Mouse (Mus musculus): ENCODE data around the gene Gm47791. TPM values are rescaled to one million over a fixed set of nuclear protein-coding genes. Genes with fewer than 3 reads are reported as not detected.

Gene Gm47791
- polyA plus RNA-seq, 1 experiment from 2014 or later: not detected

GRCm38 (mm10) chr1:82761454-82762169, 9.4 kb downstream of the Gm47791 start:
- Histone ChIP-seq H3K4me3 (no peak overlapping the region), H3K36me3 (peaks cover 45% of the 10 kb centered on the region), H3K4me2 (no peak overlapping the region), H3K27ac (replicated peaks) (no peak overlapping the region), H3K4me1 (peaks cover 4% of the 10 kb centered on the region), H3K9ac (no peak overlapping the region), H3K9me3 (peaks cover 7% of the 10 kb centered on the region), H3K27me3 (replicated peaks) (no peaks in the 10 kb centered on the region)
- 85% methylated on average over 8 of the region's 8 CpGs for WGBS
- no peak for ATAC-seq (ENCODE audit: extremely low read depth, insufficient number of reproducible peaks, low FRiP score, low TSS enrichment)

GRCm38 (mm10) chr1:82759520-82759919, 11.5 kb downstream of the Gm47791 start:
- Histone ChIP-seq H3K36me3 (peaks cover 64% of the 10 kb centered on the region), H3K9me3 (peaks cover 7% of the 10 kb centered on the region), H3K4me1 (no peaks in the 10 kb centered on the region), H3K4me3 (no peak overlapping the region), H3K4me2 (no peak overlapping the region), H3K27ac (replicated peaks) (no peak overlapping the region), H3K27me3 (replicated peaks) (no peaks in the 10 kb centered on the region), H3K9ac (no peak overlapping the region)
- ATAC-seq (ENCODE audit: extremely low read depth, insufficient number of reproducible peaks, low FRiP score, low TSS enrichment): no peak
- WGBS: 82% methylated on average over 1 of the region's 1 CpGs

GRCm38 (mm10) chr1:82747714-82748452, 23.2 kb downstream of the Gm47791 start:
- Histone ChIP-seq H3K9ac (no peak overlapping the region), H3K4me2 (no peak overlapping the region), H3K4me1 (peaks cover 3% of the 10 kb centered on the region; the same call in 1 of the 2 replicates), H3K27me3 (replicated peaks) (no peaks in the 10 kb centered on the region), H3K36me3 (peaks cover 61% of the 10 kb centered on the region), H3K9me3 (no peaks in the 10 kb centered on the region), H3K27ac (replicated peaks) (no peak overlapping the region), H3K4me3 (no peak overlapping the region)
- ATAC-seq (ENCODE audit: extremely low read depth, insufficient number of reproducible peaks, low FRiP score, low TSS enrichment): no peak
- 85% methylated on average over 2 of the region's 2 CpGs for WGBS

GRCm38 (mm10) chr1:82746408-82746807, 24.6 kb downstream of the Gm47791 start:
- Histone ChIP-seq H3K27me3 (replicated peaks) (no peaks in the 10 kb centered on the region), H3K27ac (replicated peaks) (no peak overlapping the region), H3K9ac (no peak overlapping the region), H3K4me1 (peaks cover 3% of the 10 kb centered on the region; the same call in 1 of the 2 replicates), H3K4me2 (no peak overlapping the region), H3K36me3 (peaks cover 62% of the 10 kb centered on the region), H3K4me3 (no peak overlapping the region), H3K9me3 (no peaks in the 10 kb centered on the region)
- ATAC-seq (ENCODE audit: extremely low read depth, insufficient number of reproducible peaks, low FRiP score, low TSS enrichment): no peak
- 89% methylated on average over 4 of the region's 4 CpGs for WGBS

GRCm38 (mm10) chr1:82743962-82744361, 27.1 kb downstream of the Gm47791 start:
- ATAC-seq (ENCODE audit: extremely low read depth, insufficient number of reproducible peaks, low FRiP score, low TSS enrichment): no peak

GRCm38 (mm10) chr1:82741539-82741938, 29.5 kb downstream of the Gm47791 start:
- WGBS: 79% methylated on average over 7 of the region's 7 CpGs
- Histone ChIP-seq H3K4me1 (peaks cover 3% of the 10 kb centered on the region; the same call in 1 of the 2 replicates), H3K27me3 (replicated peaks) (no peaks in the 10 kb centered on the region), H3K27ac (replicated peaks) (no peak overlapping the region), H3K36me3 (peaks cover 61% of the 10 kb centered on the region), H3K9ac (no peak overlapping the region), H3K4me2 (no peak overlapping the region), H3K4me3 (no peak overlapping the region), H3K9me3 (no peaks in the 10 kb centered on the region)
- no peak for ATAC-seq (ENCODE audit: extremely low read depth, insufficient number of reproducible peaks, low FRiP score, low TSS enrichment)

More at GRCm38 (mm10) chr1:82743962-82744361, 27.1 kb downstream of the Gm47791 start:
- Histone ChIP-seq H3K4me1 (peaks cover 3% of the 10 kb centered on the region; the same call in 1 of the 2 replicates), H3K27ac (replicated peaks) (no peak overlapping the region), H3K36me3 (peaks cover 60% of the 10 kb centered on the region), H3K27me3 (replicated peaks) (no peaks in the 10 kb centered on the region), H3K4me3 (no peak overlapping the region), H3K4me2 (no peak overlapping the region), H3K9ac (no peak overlapping the region), H3K9me3 (no peaks in the 10 kb centered on the region)
- WGBS: 82% methylated on average over 3 of the region's 3 CpGs

- no peak overlapping the region for H3K4me2 ChIP-seq
- no peaks in the 10 kb centered on the region for H3K4me1 ChIP-seq
- no peaks in the 10 kb centered on the region for H3K9me3 ChIP-seq
- 93% methylated on average over 1 of the region's 1 CpGs for WGBS
- no peak overlapping the region for H3K9ac ChIP-seq
- H3K4me3 ChIP-seq: no peak overlapping the region
- no peak for ATAC-seq (ENCODE audit: extremely low read depth, insufficient number of reproducible peaks, low FRiP score, low TSS enrichment)
- H3K27me3 ChIP-seq (replicated peaks): no peaks in the 10 kb centered on the region
- H3K27ac ChIP-seq (replicated peaks): no peak overlapping the region
- H3K36me3 ChIP-seq: peaks cover 81% of the 10 kb centered on the region
These were observed 33.0 kb downstream of the Gm47791 start for GRCm38 (mm10) chr1:82738066-82738465.

- no peak overlapping the region for H3K27ac ChIP-seq (replicated peaks)
- H3K4me2 ChIP-seq: no peak overlapping the region
- H3K9me3 ChIP-seq: no peaks in the 10 kb centered on the region
- no peak for ATAC-seq (ENCODE audit: extremely low read depth, insufficient number of reproducible peaks, low FRiP score, low TSS enrichment)
- WGBS: 88% methylated on average over 1 of the region's 1 CpGs
- no peaks in the 10 kb centered on the region for H3K4me1 ChIP-seq
- no peak overlapping the region for H3K9ac ChIP-seq
- no peaks in the 10 kb centered on the region for H3K27me3 ChIP-seq (replicated peaks)
- H3K36me3 ChIP-seq: peaks cover 96% of the 10 kb centered on the region
- H3K4me3 ChIP-seq: no peak overlapping the region
These were observed 37.7 kb downstream of the Gm47791 start for GRCm38 (mm10) chr1:82733357-82733756.

GRCm38 (mm10) chr1:82726482-82726881, 44.6 kb downstream of the Gm47791 start:
- Histone ChIP-seq H3K4me2 (peak overlapping the region; percentile 91), H3K9me3 (no peaks in the 10 kb centered on the region), H3K9ac (no peak overlapping the region), H3K27me3 (replicated peaks) (peaks cover 12% of the 10 kb centered on the region), H3K36me3 (peaks cover 42% of the 10 kb centered on the region), H3K4me1 (peaks cover 13% of the 10 kb centered on the region), H3K27ac (replicated peaks) (no peak overlapping the region), H3K4me3 (peak overlapping the region; percentile 95; the same call in 1 of the 2 replicates)
- 80% methylated on average over 5 of the region's 5 CpGs for WGBS
- ATAC-seq (ENCODE audit: extremely low read depth, insufficient number of reproducible peaks, low FRiP score, low TSS enrichment): no peak

- H3K4me3 ChIP-seq: peak overlapping the region; percentile 95
- peaks cover 13% of the 10 kb centered on the region for H3K4me1 ChIP-seq
- H3K9me3 ChIP-seq: no peaks in the 10 kb centered on the region
- WGBS: 31% methylated on average over 4 of the region's 4 CpGs
- H3K27ac ChIP-seq (replicated peaks): no peak overlapping the region
- H3K27me3 ChIP-seq (replicated peaks): peaks cover 18% of the 10 kb centered on the region
- peak overlapping the region; percentile 98 for H3K9ac ChIP-seq
- peaks cover 36% of the 10 kb centered on the region for H3K36me3 ChIP-seq
- H3K4me2 ChIP-seq: peak overlapping the region; percentile 91
- no peak for ATAC-seq (ENCODE audit: extremely low read depth, insufficient number of reproducible peaks, low FRiP score, low TSS enrichment)
These were observed 45.2 kb downstream of the Gm47791 start for GRCm38 (mm10) chr1:82725875-82726185.

- peaks cover 21% of the 10 kb centered on the region for H3K27me3 ChIP-seq (replicated peaks)
- H3K4me2 ChIP-seq: peak overlapping the region; percentile 91
- peak overlapping the region; percentile 95 for H3K4me3 ChIP-seq
- H3K9ac ChIP-seq: peak overlapping the region; percentile 98
- peaks cover 13% of the 10 kb centered on the region for H3K4me1 ChIP-seq
- ATAC-seq (ENCODE audit: extremely low read depth, insufficient number of reproducible peaks, low FRiP score, low TSS enrichment): peak; percentile 93
- peak overlapping the region; percentile 83 for H3K27ac ChIP-seq (replicated peaks)
- H3K36me3 ChIP-seq: peaks cover 30% of the 10 kb centered on the region
- no peaks in the 10 kb centered on the region for H3K9me3 ChIP-seq
- WGBS: under 1% methylated on average over 37 of the region's 37 CpGs
These were observed 45.8 kb downstream of the Gm47791 start for GRCm38 (mm10) chr1:82725026-82725874.
